Mouse (Mus musculus) heart, postnatal 4 days (tissue): ENCODE results near the gene Selenok. TPM values are rescaled to one million over a fixed set of nuclear protein-coding genes. Genes with fewer than 3 reads are reported as not detected.

ENCODE experiments used
- microRNA-seq, 2 experiments: library from miRNA; unstranded; fragments of <30 nt; microRNA quantifications; one replicate each; pipeline ENCODE4 v1.2.0; 2021 to 2022
- total RNA-seq, 2 experiments: library from RNA; stranded (reverse); gene quantifications; 2 replicates each; pipeline ENCODE4 v1.2.3; 2021

The Selenok gene
- total RNA-seq, 2 experiments from 2014 or later: 80.1 to 80.2 TPM

Small RNAs within 50 kb of the gene (microRNA-seq; reads per million reads assigned to microRNA genes)
- gene Mir6947: 0 to 0.41 reads per million in 2 experiments

Other genes with a start within 250 kb of the Selenok start
- gene Cacna2d3, start 246.4 kb upstream of the Selenok start, total RNA-seq: under 1 TPM; 0.23 to 0.31 TPM
- 10 to 100 TPM; 37.8 to 38.6 TPM for gene Actr8, start 10.0 kb downstream of the Selenok start, total RNA-seq
- under 1 TPM in 1 of 2 experiments, not detected in 1; 0.41 TPM for gene Il17rb, start 40.6 kb downstream of the Selenok start, total RNA-seq
- gene Chdh, start 40.7 kb downstream of the Selenok start, total RNA-seq: under 1 TPM; 0.29 TPM